Mouse (Mus musculus) midbrain, embryonic 16.5 days (tissue): Measurements from ENCODE around the gene Atp7a. TPM values are rescaled to one million over a fixed set of nuclear protein-coding genes. Genes with fewer than 3 reads are reported as not detected.

ENCODE experiments used
- ATAC-seq: fragments of 200-750 bp; cut with Nextera tagmentation; 2 replicates; pipeline ENCODE4 v1.8.0; 2017; ENCODE audit warnings: moderate TSS enrichment
- H3K27ac ChIP-seq: fragments of 300-500 bp; sonication (generic); 2 replicates; pipeline ENCODE4 v1.5.1; 2014; ENCODE audit warnings: mild to moderate bottlenecking, low read length, mixed read lengths
- H3K27me3 ChIP-seq: fragments of 300-500 bp; sonication (generic); 2 replicates; pipeline ENCODE4 v1.6.1; 2014; ENCODE audit warnings: low read depth, low read length, mixed read lengths; ENCODE audit not compliant: control insufficient read depth, insufficient read depth
- H3K36me3 ChIP-seq: fragments of 300-500 bp; sonication (generic); 2 replicates; pipeline ENCODE4 v1.6.1; 2014; ENCODE audit warnings: mild to moderate bottlenecking, low read length, moderate library complexity, mixed read lengths; ENCODE audit not compliant: control insufficient read depth, insufficient read depth
- H3K4me1 ChIP-seq: fragments of 300-500 bp; sonication (generic); 2 replicates; pipeline ENCODE4 v1.6.1; 2014; ENCODE audit warnings: mild to moderate bottlenecking, low read length, mixed read lengths; ENCODE audit not compliant: control insufficient read depth, insufficient read depth
- H3K4me2 ChIP-seq: fragments of 300-500 bp; sonication (generic); 2 replicates; pipeline ENCODE4 v1.6.1; 2014; ENCODE audit warnings: mild to moderate bottlenecking, low read length, mixed read lengths
- H3K4me3 ChIP-seq: fragments of 300-500 bp; sonication (generic); 2 replicates; pipeline ENCODE4 v1.5.1; 2014; ENCODE audit warnings: low read depth, mild to moderate bottlenecking, low read length, moderate library complexity, mixed read lengths
- H3K9ac ChIP-seq: fragments of 300-500 bp; sonication (generic); 2 replicates; pipeline ENCODE4 v1.6.1; 2014; ENCODE audit warnings: low read depth, low read length, mixed read lengths
- H3K9me3 ChIP-seq: fragments of 300-500 bp; sonication (generic); replicated peaks from 2 replicates; pipeline ENCODE4 v1.6.1; 2014; ENCODE audit warnings: mild to moderate bottlenecking, low read length, mixed read lengths; ENCODE audit not compliant: control insufficient read depth, poor library complexity, severe bottlenecking
- WGBS: fragments of 180-500 bp; shearing (Covaris S2); extraction: QIAGEN DNeasy Blood & Tissue Kit; methylation state at CpG from one replicate; pipeline ENCODE4 v1.1.7; 2014; 5-methylcytosine and 5-hydroxymethylcytosine counted together
- polyA plus RNA-seq: library from polyadenylated mRNA; unstranded; fragments of >200 nt; fragmentation: Nextera tagmentation; extraction: Ambion mirVana; gene quantifications from 2 replicates; pipeline ENCODE4 v1.2.1, GENCODE M21; 2015

Gene Atp7a
- polyA plus RNA-seq, 1 experiment from 2014 or later: 13.9 TPM

DNA sequence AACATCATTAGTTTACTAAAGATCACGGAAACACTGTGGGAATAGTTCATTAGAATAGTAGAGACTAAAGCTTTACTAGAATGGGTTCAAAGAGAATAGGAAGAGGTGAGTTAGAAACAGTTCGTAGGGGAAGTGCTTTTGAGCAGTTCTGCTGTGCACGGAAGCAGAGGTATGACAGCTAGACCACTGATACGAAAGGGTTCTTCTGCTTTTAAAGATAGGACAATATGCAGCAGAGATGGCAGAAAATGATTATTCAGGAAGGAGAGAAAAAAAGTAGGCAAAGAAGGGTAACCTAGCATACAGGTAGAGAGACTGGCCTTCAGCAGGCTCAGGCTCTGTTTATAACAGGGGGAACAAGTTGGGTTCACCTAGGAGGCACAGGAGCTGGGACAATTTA is 86.8 kb downstream of the Atp7a start:
- H3K27ac ChIP-seq: no peak overlapping the region
- no peak overlapping the region for H3K4me2 ChIP-seq
- no peak overlapping the region for H3K9ac ChIP-seq
- H3K4me1 ChIP-seq: no peaks in the 10 kb centered on the region
- WGBS: 89% methylated on average over 4 of the region's 4 CpGs
- H3K9me3 ChIP-seq: no peaks in the 10 kb centered on the region
- no peak overlapping the region for H3K4me3 ChIP-seq
- no peak for ATAC-seq
- 0 out of 2 replicates have a peak, but pooled peaks cover 4% of the 10 kb centered on the region for H3K36me3 ChIP-seq
- no peaks in the 10 kb centered on the region for H3K27me3 ChIP-seq

DNA sequence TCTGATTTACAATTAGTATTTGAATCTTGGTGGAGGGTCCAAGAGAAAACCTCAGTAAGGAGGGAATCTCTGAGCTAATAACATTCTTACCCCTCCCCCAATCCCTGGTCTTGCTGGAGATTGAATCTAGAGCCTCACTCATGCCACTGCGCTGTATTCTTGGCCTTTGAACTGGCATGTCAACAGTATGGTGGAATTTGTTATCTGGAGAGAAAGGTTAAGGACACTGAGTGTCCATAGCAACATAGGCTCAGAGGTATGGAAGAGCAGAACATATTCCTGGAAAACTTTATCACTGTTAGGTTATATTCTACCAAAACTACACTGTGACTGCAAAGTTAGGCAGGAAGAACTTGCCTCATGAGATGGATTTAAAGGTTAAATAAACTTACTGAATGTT is 87.6 kb downstream of the Atp7a start:
- Histone ChIP-seq H3K9ac (no peak overlapping the region), H3K4me3 (no peak overlapping the region), H3K4me2 (no peak overlapping the region), H3K27ac (no peak overlapping the region), H3K27me3 (no peaks in the 10 kb centered on the region), H3K36me3 (0 out of 2 replicates have a peak, but pooled peaks cover 4% of the 10 kb centered on the region), H3K4me1 (no peaks in the 10 kb centered on the region), H3K9me3 (no peaks in the 10 kb centered on the region)
- no peak for ATAC-seq
- WGBS: 94% methylated on average over 1 of the region's 1 CpGs

GRCm38 (mm10) chrX:106122823-106123222 is 95.7 kb downstream of the Atp7a start:
- Histone ChIP-seq H3K4me1 (no peaks in the 10 kb centered on the region), H3K27ac (no peak overlapping the region), H3K4me3 (no peak overlapping the region), H3K36me3 (no peaks in the 10 kb centered on the region), H3K27me3 (no peaks in the 10 kb centered on the region), H3K9ac (no peak overlapping the region), H3K9me3 (no peaks in the 10 kb centered on the region), H3K4me2 (no peak overlapping the region)
- no peak for ATAC-seq
- WGBS: 90% methylated on average over 2 of the region's 2 CpGs

DNA sequence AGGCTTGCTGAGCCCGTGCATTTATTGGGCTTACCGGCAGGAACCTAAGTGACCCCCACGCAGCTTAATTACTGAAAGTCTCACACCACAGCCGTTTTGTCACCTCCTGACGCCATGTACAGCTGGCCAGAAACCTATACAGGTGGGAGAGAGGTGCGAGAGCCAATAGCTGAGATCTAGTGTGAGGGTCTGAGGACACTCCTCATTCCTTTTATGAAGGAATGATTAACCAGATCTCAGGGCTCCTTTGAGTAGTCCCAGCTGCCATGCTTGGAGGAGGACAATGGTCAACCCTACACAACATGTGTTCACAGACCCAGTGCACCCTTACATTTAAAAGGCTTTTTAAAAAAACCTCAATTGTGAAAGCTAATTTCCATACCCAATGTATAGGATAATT is 101.2 kb downstream of the Atp7a start:
- ATAC-seq: no peak
- no peaks in the 10 kb centered on the region for H3K27me3 ChIP-seq
- H3K36me3 ChIP-seq: no peaks in the 10 kb centered on the region
- no peak overlapping the region for H3K27ac ChIP-seq
- H3K9me3 ChIP-seq: no peaks in the 10 kb centered on the region
- H3K9ac ChIP-seq: no peak overlapping the region
- 81% methylated on average over 6 of the region's 6 CpGs for WGBS
- no peak overlapping the region for H3K4me2 ChIP-seq
- no peaks in the 10 kb centered on the region for H3K4me1 ChIP-seq
- H3K4me3 ChIP-seq: no peak overlapping the region

GRCm38 (mm10) chrX:106129877-106130276 is 102.8 kb downstream of the Atp7a start:
- H3K4me3 ChIP-seq: no peak overlapping the region
- H3K27ac ChIP-seq: no peak overlapping the region
- 93% methylated on average over 4 of the region's 4 CpGs for WGBS
- no peaks in the 10 kb centered on the region for H3K9me3 ChIP-seq
- no peak for ATAC-seq
- H3K36me3 ChIP-seq: no peaks in the 10 kb centered on the region
- H3K27me3 ChIP-seq: no peaks in the 10 kb centered on the region
- no peak overlapping the region for H3K4me2 ChIP-seq
- H3K4me1 ChIP-seq: no peaks in the 10 kb centered on the region
- no peak overlapping the region for H3K9ac ChIP-seq

GRCm38 (mm10) chrX:106134916-106135315 is 107.8 kb downstream of the Atp7a start:
- no peak overlapping the region for H3K9ac ChIP-seq
- WGBS: 91% methylated on average over 3 of the region's 3 CpGs
- no peaks in the 10 kb centered on the region for H3K4me1 ChIP-seq
- H3K27ac ChIP-seq: no peak overlapping the region
- H3K9me3 ChIP-seq: no peaks in the 10 kb centered on the region
- no peaks in the 10 kb centered on the region for H3K36me3 ChIP-seq
- H3K27me3 ChIP-seq: no peaks in the 10 kb centered on the region
- no peak overlapping the region for H3K4me2 ChIP-seq
- ATAC-seq: no peak
- H3K4me3 ChIP-seq: no peak overlapping the region

DNA sequence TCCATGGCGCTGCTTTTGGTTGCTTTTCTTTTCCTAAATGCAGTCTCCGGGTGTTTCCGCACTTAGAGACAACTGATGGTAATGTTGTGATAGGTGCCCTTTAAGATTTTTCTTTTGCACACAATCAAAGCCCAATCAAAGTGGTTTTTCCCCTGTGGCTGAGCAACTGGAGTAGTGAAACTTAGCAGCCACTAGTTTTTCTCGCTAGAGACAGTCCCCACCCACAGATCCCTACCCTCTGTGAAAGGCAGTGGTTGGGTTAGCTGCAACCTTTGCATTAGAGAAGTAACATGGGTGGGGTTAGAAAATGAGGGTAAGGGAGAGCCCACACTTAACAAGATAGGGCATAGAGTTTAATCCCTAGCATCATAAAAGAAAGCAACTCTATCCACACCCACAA is 108.4 kb downstream of the Atp7a start:
- H3K4me2 ChIP-seq: no peak overlapping the region
- H3K4me3 ChIP-seq: no peak overlapping the region
- WGBS: 86% methylated on average over 4 of the region's 4 CpGs
- H3K27me3 ChIP-seq: no peaks in the 10 kb centered on the region
- no peak overlapping the region for H3K27ac ChIP-seq
- no peaks in the 10 kb centered on the region for H3K4me1 ChIP-seq
- no peak for ATAC-seq
- H3K9ac ChIP-seq: no peak overlapping the region
- no peaks in the 10 kb centered on the region for H3K9me3 ChIP-seq
- no peaks in the 10 kb centered on the region for H3K36me3 ChIP-seq

DNA sequence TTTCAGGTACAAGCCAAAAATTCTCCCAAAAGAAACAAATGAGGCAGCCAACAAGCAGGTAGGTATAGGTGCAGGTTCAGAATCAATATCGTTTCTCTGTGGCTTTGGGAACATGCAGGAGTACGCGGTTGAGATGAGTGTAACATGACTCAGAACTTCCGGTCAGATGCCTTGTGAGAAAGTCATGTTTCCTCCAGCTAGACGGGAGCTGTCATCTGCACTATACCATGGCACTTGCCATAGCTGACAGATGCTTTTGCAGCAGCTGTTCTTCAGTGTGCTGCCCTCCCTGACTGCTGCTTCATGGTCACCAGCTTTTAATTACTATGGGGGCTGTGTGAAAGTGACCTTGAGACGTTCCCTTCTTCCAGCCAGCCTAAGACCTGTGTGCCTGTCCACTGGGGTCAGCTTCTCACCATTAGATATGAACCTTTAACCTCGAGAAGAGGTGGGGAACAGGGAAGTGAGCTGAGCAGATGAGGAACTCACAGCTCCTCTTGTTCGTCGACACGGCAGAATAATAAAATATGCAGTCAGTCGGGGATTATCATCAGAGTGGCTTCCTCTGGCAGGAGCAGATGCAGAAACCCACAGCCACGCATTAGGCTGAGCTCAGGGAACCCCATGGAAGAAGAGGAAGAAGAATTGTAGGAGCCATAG is 109.0 kb downstream of the Atp7a start:
- no peak overlapping the region for H3K4me2 ChIP-seq
- H3K9ac ChIP-seq: no peak overlapping the region
- no peaks in the 10 kb centered on the region for H3K27me3 ChIP-seq
- no peaks in the 10 kb centered on the region for H3K4me1 ChIP-seq
- no peak for ATAC-seq
- no peaks in the 10 kb centered on the region for H3K36me3 ChIP-seq
- WGBS: 64% methylated on average over 12 of the region's 12 CpGs
- H3K27ac ChIP-seq: no peak overlapping the region
- H3K9me3 ChIP-seq: no peaks in the 10 kb centered on the region
- H3K4me3 ChIP-seq: no peak overlapping the region

DNA sequence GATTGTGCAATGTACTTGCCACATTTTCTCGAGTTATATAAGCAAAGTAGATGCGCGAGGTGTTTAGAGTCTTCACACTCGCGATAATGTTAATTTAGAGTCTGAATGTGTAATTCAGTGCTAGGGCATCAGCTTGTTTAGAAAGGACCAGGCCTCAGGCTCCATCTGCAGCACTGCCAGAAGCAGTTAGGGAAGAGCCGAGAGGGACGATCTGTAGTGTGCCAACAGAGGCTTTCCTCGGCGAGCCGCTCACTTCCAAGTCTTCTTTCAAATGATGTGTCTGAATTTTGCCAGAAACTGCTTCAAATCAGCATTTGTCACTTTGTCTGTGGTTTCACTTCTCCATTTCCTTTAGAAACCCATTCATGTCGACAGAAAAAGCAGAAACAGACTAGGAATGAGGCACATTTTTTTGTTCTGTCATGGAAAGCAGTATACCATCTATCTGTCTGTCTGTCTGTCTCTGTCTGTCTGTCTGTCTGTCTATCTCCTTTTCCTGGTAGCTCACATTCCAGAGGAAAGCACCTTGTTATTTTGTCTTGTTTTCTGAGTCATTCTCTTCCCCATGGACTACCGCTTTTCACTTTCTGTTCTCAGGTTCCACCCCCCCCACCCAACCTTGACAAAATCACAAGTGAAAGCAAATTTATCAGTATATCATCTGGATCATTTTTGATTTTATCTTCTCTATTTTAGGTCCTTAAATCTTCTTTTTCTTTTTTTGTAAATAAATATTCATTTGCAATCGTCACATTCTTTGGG is 112.4 kb downstream of the Atp7a start:
- Histone ChIP-seq H3K4me2 (no peak overlapping the region), H3K9me3 (no peaks in the 10 kb centered on the region), H3K27ac (no peak overlapping the region), H3K4me3 (no peak overlapping the region), H3K27me3 (no peaks in the 10 kb centered on the region), H3K4me1 (no peaks in the 10 kb centered on the region), H3K9ac (no peak overlapping the region), H3K36me3 (no peaks in the 10 kb centered on the region)
- no peak for ATAC-seq
- 83% methylated on average over 13 of the region's 13 CpGs for WGBS
